In the genomic region with DNA sequence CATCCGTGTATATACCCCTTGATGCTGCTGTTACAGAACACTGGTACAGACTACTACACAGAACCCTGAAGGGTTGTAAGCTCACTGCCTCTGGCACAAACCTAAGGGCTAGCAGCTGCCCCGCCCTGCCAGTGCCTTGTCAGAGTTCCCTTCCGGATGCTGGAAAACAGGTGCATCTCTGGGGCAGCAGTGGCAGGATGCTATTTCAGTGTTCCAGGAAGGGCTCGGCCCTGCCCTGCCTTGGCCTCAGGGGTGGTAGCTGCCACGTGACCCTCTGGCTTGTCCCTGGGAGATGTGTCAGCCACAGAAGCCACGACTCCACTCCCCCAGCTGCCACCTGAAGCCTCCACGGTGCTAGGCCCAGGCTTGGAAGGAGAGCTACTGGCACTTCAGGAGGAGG, we compare ENCODE assay signal across 22 mouse cellular contexts. TPM values are rescaled to one million over a fixed set of nuclear protein-coding genes. Genes with fewer than 3 reads are reported as not detected.
A peak's percentile ranks its signal among the peaks of the same experiment; 100 is the strongest.
DNase-seq lines count a peak whose midpoint lies in the region; ATAC-seq and TF ChIP-seq lines count a peak whose summit lies in the region.
"Had no signal": no experiment of that assay in that cellular context is flagged by ENCODE, and none has a peak within 500 bp of the region (broad histone marks: within the 10 kb centered on the region; RNA-seq: fewer than 3 reads in every experiment).

No protein-coding gene starts in this region.

- peaks cover 24% of the 10 kb centered on the region for H3K4me1 ChIP-seq in cerebellum, adult 2 months (ENCODE audit: control insufficient read depth, insufficient read depth, low read length)
- peaks cover 25% of the 10 kb centered on the region for H3K4me1 ChIP-seq in hindbrain, embryonic 10.5 days (replicated peaks)
- peaks cover 3% of the 10 kb centered on the region; the same call in 1 of the 2 replicates for H3K4me1 ChIP-seq in hindbrain, embryonic 13.5 days (replicated peaks)
- peaks cover 88% of the 10 kb centered on the region for H3K4me1 ChIP-seq in E14TG2a.4 (replicated peaks; ENCODE audit: low read depth, low read length)
- H3K4me1 ChIP-seq in forebrain, embryonic 11.5 days (replicated peaks; ENCODE audit: control insufficient read depth, insufficient read depth, low read length), result no peaks in the 10 kb centered on the region
- H3K4me1 ChIP-seq: hindbrain, embryonic 12.5 days; midbrain, embryonic 12.5 days had no signal

- peak in 1 of 2 experiments; percentile 30 for DNase-seq in cerebellum, adult 2 months
- DNase-seq in cerebellum, postnatal 36 days, result no peak
- no peak for DNase-seq in hindbrain, embryonic 10.5 days (ENCODE audit: low spot score)
- peak; percentile 78 for DNase-seq in gastrocnemius, postnatal 14 days
- no peak for DNase-seq in forebrain, embryonic 11.5 days (ENCODE audit: low spot score)
- DNase-seq in right cerebral cortex, adult 2 months (ENCODE audit: low spot score in 2 of 2), result no peak
- DNase-seq: adrenal gland, postnatal 10 days; cerebellum, adult 8-10 months; heart, adult 2 months; kidney, postnatal 36 days; layer of hippocampus, adult 9-11 months; right cerebral cortex, adult 18-20 months; spleen, adult 18-20 months; thymus, postnatal 25 days had no signal

- WGBS in cerebellum, adult 2 months, result 30% methylated on average over 7 of the region's 7 CpGs
- 72% methylated on average over 7 of the region's 7 CpGs for WGBS in hindbrain, embryonic 10.5 days
- WGBS in hindbrain, embryonic 13.5 days, result 72% methylated on average over 7 of the region's 7 CpGs
- WGBS in forebrain, embryonic 11.5 days, result 78% methylated on average over 7 of the region's 7 CpGs

- intact Hi-C loops in gastrocnemius, postnatal 14 days (cut with DNase I; ENCODE audit: low total_unique reads), result no loop called here

- H3K9me3 ChIP-seq in hindbrain, embryonic 10.5 days, result no peaks in the 10 kb centered on the region
- H3K9me3 ChIP-seq in hindbrain, embryonic 13.5 days, result no peaks in the 10 kb centered on the region
- peaks cover 16% of the 10 kb centered on the region for H3K9me3 ChIP-seq in E14TG2a.4 (ENCODE audit: low read length)
- H3K9me3 ChIP-seq in forebrain, embryonic 11.5 days (ENCODE audit: control insufficient read depth, low read length), result no peaks in the 10 kb centered on the region
- H3K9me3 ChIP-seq: hindbrain, embryonic 12.5 days; liver, embryonic 15.5 days; midbrain, embryonic 12.5 days; neural tube, embryonic 13.5 days had no signal

- no peaks in the 10 kb centered on the region for H3K36me3 ChIP-seq in hindbrain, embryonic 10.5 days
- no peaks in the 10 kb centered on the region for H3K36me3 ChIP-seq in hindbrain, embryonic 13.5 days
- no peaks in the 10 kb centered on the region for H3K36me3 ChIP-seq in E14TG2a.4 (ENCODE audit: insufficient read depth, low read length)
- H3K36me3 ChIP-seq in forebrain, embryonic 11.5 days (ENCODE audit: control insufficient read depth, insufficient read depth, low read length), result no peaks in the 10 kb centered on the region
- H3K36me3 ChIP-seq: hindbrain, embryonic 12.5 days; liver, embryonic 15.5 days; midbrain, embryonic 12.5 days; neural tube, embryonic 13.5 days had no signal

- TF ChIP-seq CTCF in cerebellum, adult 2 months (IDR thresholded peaks at IDR 0.05; ENCODE audit: borderline replicate concordance, insufficient read depth, low read depth, low read length), result no peak
- no peak for TF ChIP-seq CTCF in E14TG2a.4 (conservative IDR thresholded peaks at IDR 0.05; ENCODE audit: low read length)

- no peak for TF ChIP-seq POLR2A in cerebellum, adult 2 months (IDR thresholded peaks at IDR 0.05; ENCODE audit: borderline replicate concordance, insufficient read depth, low read length)

- ATAC-seq in hindbrain, embryonic 13.5 days (ENCODE audit: low FRiP score), result no peak
- no peak for ATAC-seq in forebrain, embryonic 11.5 days (replicated peaks; ENCODE audit: low FRiP score)
- ATAC-seq: forebrain, embryonic 14.5 days; inflammation-experienced regulatory T-cells, adult 6 months had no signal

- H3K4me3 ChIP-seq in cerebellum, adult 2 months (replicated peaks; ENCODE audit: insufficient read depth, low read depth, low read length), result no peak overlapping the region
- H3K4me3 ChIP-seq in hindbrain, embryonic 10.5 days, result no peak overlapping the region
- no peak overlapping the region for H3K4me3 ChIP-seq in hindbrain, embryonic 13.5 days
- H3K4me3 ChIP-seq in E14TG2a.4 (replicated peaks; ENCODE audit: low read length), result peak overlapping the region; percentile 26
- H3K4me3 ChIP-seq in forebrain, embryonic 11.5 days (ENCODE audit: low read depth, low read length), result no peak overlapping the region
- H3K4me3 ChIP-seq: heart, adult 2 months; hindbrain, embryonic 12.5 days; liver, embryonic 15.5 days; midbrain, embryonic 12.5 days; neural tube, embryonic 13.5 days had no signal

- H3K9ac ChIP-seq in hindbrain, embryonic 13.5 days, result no peak overlapping the region
- no peak overlapping the region for H3K9ac ChIP-seq in forebrain, embryonic 11.5 days (ENCODE audit: low read length)
- H3K9ac ChIP-seq: hindbrain, embryonic 12.5 days; liver, embryonic 15.5 days; midbrain, embryonic 12.5 days; neural tube, embryonic 13.5 days had no signal

- H3K27ac ChIP-seq in cerebellum, adult 2 months (ENCODE audit: insufficient read depth, low read length), result peak overlapping the region; percentile 42; the same call in 1 of the 2 replicates
- H3K27ac ChIP-seq in hindbrain, embryonic 10.5 days, result peak overlapping the region; percentile 47
- no peak overlapping the region for H3K27ac ChIP-seq in hindbrain, embryonic 13.5 days
- H3K27ac ChIP-seq in forebrain, embryonic 11.5 days (ENCODE audit: low read depth, low read length), result no peak overlapping the region
- H3K27ac ChIP-seq: heart, adult 2 months; hindbrain, embryonic 12.5 days; liver, embryonic 15.5 days; midbrain, embryonic 12.5 days; neural tube, embryonic 13.5 days had no signal

- no peak overlapping the region for H3K4me2 ChIP-seq in hindbrain, embryonic 13.5 days
- no peak overlapping the region for H3K4me2 ChIP-seq in forebrain, embryonic 11.5 days (ENCODE audit: low read depth, low read length, severe bottlenecking)
- H3K4me2 ChIP-seq: hindbrain, embryonic 12.5 days; liver, embryonic 15.5 days; midbrain, embryonic 12.5 days; neural tube, embryonic 13.5 days had no signal

- H3K27me3 ChIP-seq in cerebellum, adult 2 months (ENCODE audit: control insufficient read depth, insufficient read depth, low read length), result no peaks in the 10 kb centered on the region
- H3K27me3 ChIP-seq in hindbrain, embryonic 10.5 days (ENCODE audit: insufficient read depth, poor library complexity, severe bottlenecking), result no peaks in the 10 kb centered on the region
- no peaks in the 10 kb centered on the region for H3K27me3 ChIP-seq in hindbrain, embryonic 13.5 days
- H3K27me3 ChIP-seq in E14TG2a.4 (ENCODE audit: insufficient read depth, low read length), result no peaks in the 10 kb centered on the region
- no peaks in the 10 kb centered on the region for H3K27me3 ChIP-seq in forebrain, embryonic 11.5 days (ENCODE audit: control insufficient read depth, insufficient read depth, low read length)
- H3K27me3 ChIP-seq: hindbrain, embryonic 12.5 days; liver, embryonic 15.5 days; midbrain, embryonic 12.5 days; neural tube, embryonic 13.5 days had no signal

RNA-seq across cellular contexts. Expression of gene Ablim2, which starts 28.2 kb away (rescaled TPM):
- 89.2 and 99.9 TPM in 2 replicates for polyA plus RNA-seq in cerebellum, adult 2 months (2012; rRNA removed)
- 0.73 and 1.3 TPM in 2 replicates for polyA plus RNA-seq in hindbrain, embryonic 10.5 days (2016; fragmentation: Nextera tagmentation; extraction: Ambion mirVana)
- 9.5 and 10.4 TPM in 2 replicates for polyA plus RNA-seq in hindbrain, embryonic 13.5 days (2015; fragmentation: Nextera tagmentation; extraction: Ambion mirVana)
- 10 to 100 TPM; 36.0 to 41.7 TPM for total RNA-seq in gastrocnemius, postnatal 14 days (2021)
- polyA plus RNA-seq in forebrain, embryonic 11.5 days (2014; fragmentation: Nextera tagmentation; extraction: Ambion mirVana), result 0.09 TPM in 1 of 2 replicates, not detected in the other

RNA-seq across cellular contexts. Expression of gene Sh3tc1, which starts 46.1 kb away (rescaled TPM):
- 1.2 and 1.7 TPM in 2 replicates for polyA plus RNA-seq in cerebellum, adult 2 months (2012; rRNA removed)
- 3.3 and 4.7 TPM in 2 replicates for polyA plus RNA-seq in hindbrain, embryonic 10.5 days (2016; fragmentation: Nextera tagmentation; extraction: Ambion mirVana)
- polyA plus RNA-seq in hindbrain, embryonic 13.5 days (2015; fragmentation: Nextera tagmentation; extraction: Ambion mirVana), result 2.7 and 3.8 TPM in 2 replicates
- 1 to 10 TPM; 3.9 to 4.4 TPM for total RNA-seq in gastrocnemius, postnatal 14 days (2021)
- polyA plus RNA-seq in forebrain, embryonic 11.5 days (2014; fragmentation: Nextera tagmentation; extraction: Ambion mirVana), result 3.4 TPM in 2 replicates

Comparison
In these comparisons a context has a peak if more than half of its experiments do, and no peak if none do; other contexts are left out.
1. H3K27ac ChIP-seq: peak in cerebellum, adult 2 months (single experiment) and hindbrain, embryonic 10.5 days (single experiment); none in hindbrain, embryonic 13.5 days (single experiment) and forebrain, embryonic 11.5 days (single experiment).